Mouse (Mus musculus) adrenal gland, postnatal 0 days (tissue): ENCODE measurements around the gene Zfp367. TPM values are rescaled to one million over a fixed set of nuclear protein-coding genes. Genes with fewer than 3 reads are reported as not detected.

Experiments used
- polyA plus RNA-seq: library from polyadenylated mRNA; unstranded; fragments of >200 nt; fragmentation: Nextera tagmentation; extraction: Ambion mirVana; gene quantifications from 2 replicates; pipeline ENCODE4 v1.2.1, GENCODE M21; 2015

Gene Zfp367
- polyA plus RNA-seq = 12.1 and 14.0 TPM in 2 replicates

GRCm38 (mm10) chr13:64153083-64153682 is at the start of gene Zfp367:
TSS of gene Zfp367 (minus strand) at chr13:64153202.

GRCm38 (mm10) chr13:64161548-64161915 is 8.5 kb upstream of the Zfp367 start, which contains the start of gene Habp4:
TSS of gene Habp4 (plus strand) at chr13:64161824.

GRCm38 (mm10) chr13:64128858-64129615 is 24.0 kb downstream of the Zfp367 start, which contains the start of gene Slc35d2:
TSS of gene Slc35d2 (minus strand) at chr13:64129368.

GRCm38 (mm10) chr13:64089130-64089529 is 63.9 kb downstream of the Zfp367 start, which contains the start of gene Hsd17b3:
TSS of gene Hsd17b3 (minus strand) at chr13:64089230.

Other genes starting within 250 kb of the Zfp367 start
- not detected in 2 replicates for gene Hsd17b3, start 64.0 kb downstream of the Zfp367 start, polyA plus RNA-seq
- 6.7 and 10.1 TPM in 2 replicates for gene Slc35d2, start 23.8 kb downstream of the Zfp367 start, polyA plus RNA-seq
- 23.9 and 26.1 TPM in 2 replicates for gene Habp4, start 8.6 kb upstream of the Zfp367 start, polyA plus RNA-seq
- gene Cdc14b, start 122.1 kb upstream of the Zfp367 start, polyA plus RNA-seq = 2.8 and 3.7 TPM in 2 replicates
- 55.0 and 63.0 TPM in 2 replicates for gene Aaed1, start 159.5 kb upstream of the Zfp367 start, polyA plus RNA-seq
- gene Ctsl, start 217.7 kb upstream of the Zfp367 start, polyA plus RNA-seq = 286 and 313 TPM in 2 replicates